Mouse (Mus musculus) right cerebral cortex, adult 2 months (tissue): Measurements from ENCODE around the gene Spata25.
"Not testable (repeated sequence)": the region's sequence is repeated elsewhere in the genome, so short reads cannot be mapped to it uniquely, and the experiment has no call there.

ENCODE experiments used
- DNase-seq, 2 experiments: peaks; one replicate each; pipeline ENCODE4 v3.0.0; 2021 to 2022; ENCODE audit warnings: low spot score in 2 of 2

Spata25 gene

GRCm38 (mm10) chr2:164828437-164828836 is at the start of gene Spata25:
TSS of gene Spata25 (minus strand) at chr2:164828537.
- DNase-seq: no peak

GRCm38 (mm10) chr2:164877376-164878215 is 49.3 kb upstream of the Spata25 start:
- DNase-seq: not testable (repeated sequence)

- not testable (repeated sequence) for DNase-seq
Measured at GRCm38 (mm10) chr2:164875648-164876047, 47.3 kb upstream of the Spata25 start.

- DNase-seq: no peak
Measured at GRCm38 (mm10) chr2:164874239-164874769, 46.0 kb upstream of the Spata25 start.

GRCm38 (mm10) chr2:164873621-164874020 is 45.3 kb upstream of the Spata25 start:
- no peak for DNase-seq

- no peak for DNase-seq
Measured at GRCm38 (mm10) chr2:164871602-164872303, 43.4 kb upstream of the Spata25 start.

GRCm38 (mm10) chr2:164868491-164868890 is 40.2 kb upstream of the Spata25 start:
- DNase-seq: no peak

- no peak for DNase-seq
Measured at GRCm38 (mm10) chr2:164867566-164867965, 39.2 kb upstream of the Spata25 start.

- no peak for DNase-seq
Measured at GRCm38 (mm10) chr2:164866741-164867551, 38.6 kb upstream of the Spata25 start.

GRCm38 (mm10) chr2:164864593-164864992 is 36.3 kb upstream of the Spata25 start:
- no peak for DNase-seq

GRCm38 (mm10) chr2:164863411-164863810 is 35.1 kb upstream of the Spata25 start:
- DNase-seq: not testable (repeated sequence)

GRCm38 (mm10) chr2:164862179-164862861 is 34.0 kb upstream of the Spata25 start:
- DNase-seq: no peak

- no peak for DNase-seq
Measured at GRCm38 (mm10) chr2:164861094-164861493, 32.8 kb upstream of the Spata25 start.

- DNase-seq: no peak
Measured at GRCm38 (mm10) chr2:164859640-164860432, 31.5 kb upstream of the Spata25 start.

GRCm38 (mm10) chr2:164859155-164859554 is 30.8 kb upstream of the Spata25 start:
- no peak for DNase-seq

- no peak for DNase-seq
Measured at GRCm38 (mm10) chr2:164857842-164858553, 29.7 kb upstream of the Spata25 start.

- peak in 1 of 2 experiments; percentile 39 for DNase-seq
Measured at GRCm38 (mm10) chr2:164857101-164857821, 28.9 kb upstream of the Spata25 start, which contains the start of gene Pltp. TSS of gene Pltp (minus strand) at chr2:164857711.

GRCm38 (mm10) chr2:164856309-164857100 is 28.2 kb upstream of the Spata25 start:
- no peak for DNase-seq
